Mouse (Mus musculus) megakaryocyte, embryonic 14.5 days (primary cell): ENCODE results near the gene Pigx.

Experiments
- FLI1 ChIP-seq: IDR thresholded peaks from 2 replicates; pipeline ENCODE4 v1.6.1; 2012; ENCODE audit warnings: low read length, inconsistent platforms, mixed read lengths
- GATA1 ChIP-seq: IDR thresholded peaks from 3 replicates; pipeline ENCODE4 v1.6.1; 2012; ENCODE audit warnings: mixed read lengths, low read length, inconsistent platforms, borderline replicate concordance

- no peak for TF ChIP-seq GATA1
- no peak for TF ChIP-seq FLI1
These were observed 23.1 kb downstream of the Pigx start for GRCm38 (mm10) chr16:32076406-32076805.
